Mouse (Mus musculus) stomach, embryonic 16.5 days (tissue): ENCODE measurements around the gene Heatr4. TPM values are rescaled to one million over a fixed set of nuclear protein-coding genes. Genes with fewer than 3 reads are reported as not detected.
A peak's percentile ranks its signal among the peaks of the same experiment; 100 is the strongest.
"Not testable (repeated sequence)": the region's sequence is repeated elsewhere in the genome, so short reads cannot be mapped to it uniquely, and the experiment has no call there.

Source experiments
- ATAC-seq: fragments of 200-750 bp; cut with Nextera tagmentation; 2 replicates; pipeline ENCODE4 v1.8.0; 2017; ENCODE audit warnings: moderate number of reproducible peaks, moderate TSS enrichment; ENCODE audit not compliant: insufficient read depth, low FRiP score
- H3K27ac ChIP-seq: fragments of 300-500 bp; sonication (generic); 2 replicates; pipeline ENCODE4 v1.5.1; 2014; ENCODE audit warnings: low read length
- H3K27me3 ChIP-seq: fragments of 300-500 bp; sonication (generic); 2 replicates; pipeline ENCODE4 v1.6.1; 2014; ENCODE audit warnings: low read length, control low read depth, mixed read lengths; ENCODE audit not compliant: control insufficient read depth, insufficient read depth
- H3K36me3 ChIP-seq: fragments of 300-500 bp; sonication (generic); 2 replicates; pipeline ENCODE4 v1.6.1; 2014; ENCODE audit warnings: low read length; ENCODE audit not compliant: control insufficient read depth, insufficient read depth
- H3K4me1 ChIP-seq: fragments of 300-500 bp; sonication (generic); 2 replicates; pipeline ENCODE4 v1.6.1; 2014; ENCODE audit warnings: low read length, control low read depth, mixed read lengths; ENCODE audit not compliant: control insufficient read depth, insufficient read depth
- H3K4me2 ChIP-seq: fragments of 300-500 bp; sonication (generic); 2 replicates; pipeline ENCODE4 v1.6.1; 2014; ENCODE audit warnings: low read depth, low read length, mixed read lengths
- H3K4me3 ChIP-seq: fragments of 300-500 bp; sonication (generic); replicated peaks from 2 replicates; pipeline ENCODE4 v1.5.1; 2014; ENCODE audit warnings: mild to moderate bottlenecking, low read length
- H3K9ac ChIP-seq: fragments of 300-500 bp; sonication (generic); 2 replicates; pipeline ENCODE4 v1.6.1; 2014; ENCODE audit warnings: low read length
- H3K9me3 ChIP-seq: fragments of 300-500 bp; sonication (generic); replicated peaks from 2 replicates; pipeline ENCODE4 v1.6.1; 2016; ENCODE audit warnings: low read length, control low read depth; ENCODE audit not compliant: control insufficient read depth
- WGBS: fragments of 180-500 bp; shearing (Covaris S2); extraction: QIAGEN DNeasy Blood & Tissue Kit; methylation state at CpG from one replicate; pipeline ENCODE4 v1.1.7; 2014; 5-methylcytosine and 5-hydroxymethylcytosine counted together
- polyA plus RNA-seq: library from polyadenylated mRNA; unstranded; fragments of >200 nt; fragmentation: Nextera tagmentation; extraction: Ambion mirVana; gene quantifications from 2 replicates; pipeline ENCODE4 v1.2.1, GENCODE M21; 2015

Gene Heatr4
- polyA plus RNA-seq, 1 experiment from 2014 or later = 0.05 TPM

GRCm38 (mm10) chr12:84003866-84004265, 19.2 kb upstream of the Heatr4 start:
- H3K4me2 ChIP-seq = no peak overlapping the region
- H3K9ac ChIP-seq = no peak overlapping the region
- H3K27ac ChIP-seq = no peak overlapping the region
- no peak overlapping the region for H3K4me3 ChIP-seq
- 82% methylated on average over 1 of the region's 1 CpGs for WGBS
- H3K27me3 ChIP-seq = no peaks in the 10 kb centered on the region
- ATAC-seq = no peak
- no peaks in the 10 kb centered on the region for H3K36me3 ChIP-seq
- H3K4me1 ChIP-seq = peaks cover 3% of the 10 kb centered on the region; the same call in 1 of the 2 replicates
- no peaks in the 10 kb centered on the region for H3K9me3 ChIP-seq

- Histone ChIP-seq H3K36me3 (no peaks in the 10 kb centered on the region), H3K27me3 (no peaks in the 10 kb centered on the region), H3K27ac (no peak overlapping the region), H3K9me3 (no peaks in the 10 kb centered on the region), H3K4me2 (no peak overlapping the region), H3K4me1 (peaks cover 6% of the 10 kb centered on the region), H3K9ac (no peak overlapping the region), H3K4me3 (no peak overlapping the region)
- no peak for ATAC-seq
- WGBS = 61% methylated on average over 3 of the region's 3 CpGs
These were observed 15.8 kb upstream of the Heatr4 start for GRCm38 (mm10) chr12:84000418-84000817.

DNA sequence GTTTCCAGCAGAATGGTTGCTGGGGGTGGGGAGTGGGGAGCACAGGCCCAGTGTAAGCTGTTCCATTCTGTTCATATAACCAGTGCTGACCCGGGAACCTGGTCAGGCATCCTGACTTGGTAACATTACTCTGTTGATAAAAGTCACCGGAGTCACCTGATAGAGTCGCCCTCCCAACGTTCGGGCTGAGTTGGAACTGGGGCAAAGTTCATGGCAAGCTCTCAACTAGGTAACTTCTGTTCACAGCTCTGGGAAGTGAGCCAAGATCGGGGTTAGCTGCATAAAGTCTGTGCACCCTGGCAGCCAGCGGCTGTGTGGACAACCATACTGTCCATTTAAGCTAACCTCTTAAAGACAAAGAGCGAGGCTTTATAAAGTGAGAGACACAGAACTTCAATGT, 14.6 kb upstream of the Heatr4 start:
- H3K36me3 ChIP-seq, H3K9ac ChIP-seq, H3K4me2 ChIP-seq, H3K4me3 ChIP-seq, H3K27me3 ChIP-seq, H3K4me1 ChIP-seq, H3K9me3 ChIP-seq: not testable (repeated sequence)
- ATAC-seq = peak; percentile 87
- 36% methylated on average over 8 of the region's 8 CpGs for WGBS
- peak overlapping the region; percentile 52; the same call in 1 of the 2 replicates for H3K27ac ChIP-seq

- no peak overlapping the region for H3K4me3 ChIP-seq
- no peak for ATAC-seq
- H3K9me3 ChIP-seq = no peaks in the 10 kb centered on the region
- H3K4me2 ChIP-seq = no peak overlapping the region
- H3K4me1 ChIP-seq = peaks cover 6% of the 10 kb centered on the region
- H3K9ac ChIP-seq = no peak overlapping the region
- no peaks in the 10 kb centered on the region for H3K36me3 ChIP-seq
- peak overlapping the region; percentile 27; the same call in 1 of the 2 replicates for H3K27ac ChIP-seq
- 42% methylated on average over 11 of the region's 11 CpGs for WGBS
- no peaks in the 10 kb centered on the region for H3K27me3 ChIP-seq
These were observed 13.9 kb upstream of the Heatr4 start for GRCm38 (mm10) chr12:83998341-83999107.

DNA sequence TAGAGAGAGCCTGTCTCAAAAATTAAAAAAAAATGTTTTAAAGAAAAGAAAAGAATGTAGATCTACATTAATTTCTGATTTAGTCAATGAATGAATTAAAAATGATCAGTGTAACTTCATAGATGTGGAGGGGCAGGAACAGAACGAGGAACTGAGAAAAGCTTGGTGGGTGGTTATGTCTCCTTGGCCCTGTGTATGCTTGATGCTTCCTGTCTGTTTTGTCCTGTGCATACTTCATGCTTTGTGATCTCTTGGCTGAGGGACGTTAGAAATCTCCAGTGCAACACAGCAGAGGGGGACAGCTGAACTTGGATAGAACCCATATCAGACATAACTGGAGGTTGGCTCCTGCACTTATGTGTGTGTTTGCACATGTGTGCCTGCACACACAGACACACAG, 12.6 kb upstream of the Heatr4 start:
- no peak overlapping the region for H3K4me2 ChIP-seq
- no peak overlapping the region for H3K9ac ChIP-seq
- no peaks in the 10 kb centered on the region for H3K9me3 ChIP-seq
- no peak overlapping the region for H3K27ac ChIP-seq
- no peak for ATAC-seq
- peaks cover 4% of the 10 kb centered on the region; the same call in 1 of the 2 replicates for H3K36me3 ChIP-seq
- H3K27me3 ChIP-seq = no peaks in the 10 kb centered on the region
- H3K4me1 ChIP-seq = peaks cover 6% of the 10 kb centered on the region
- no peak overlapping the region for H3K4me3 ChIP-seq
- WGBS = 47% methylated on average over 2 of the region's 2 CpGs

GRCm38 (mm10) chr12:83989378-83989777, 4.7 kb upstream of the Heatr4 start:
- H3K4me2 ChIP-seq = no peak overlapping the region
- ATAC-seq = no peak
- H3K9ac ChIP-seq = no peak overlapping the region

DNA sequence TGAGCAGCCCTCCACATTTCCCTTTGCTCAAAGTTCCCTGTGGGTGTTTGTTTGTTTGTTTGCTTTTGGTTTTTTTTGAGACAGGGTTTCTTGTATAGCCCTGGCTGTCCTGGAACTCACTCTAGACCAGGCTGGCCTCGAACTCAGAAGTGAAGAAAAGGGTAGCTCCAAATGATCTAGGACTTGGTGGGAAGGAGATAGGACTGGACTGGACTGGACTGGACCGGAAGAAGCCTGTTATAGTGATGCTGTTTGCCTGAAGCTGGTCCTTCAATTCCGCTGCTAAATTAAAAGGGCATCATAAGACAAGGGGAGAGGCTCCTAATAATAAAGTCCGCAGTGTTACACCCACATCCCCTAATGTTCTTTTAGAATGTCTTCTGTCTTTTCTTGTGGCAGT, 3.8 kb upstream of the Heatr4 start:
- H3K4me2 ChIP-seq = peak overlapping the region; percentile 52
- no peaks in the 10 kb centered on the region; the same call in 1 of the 2 replicates for H3K9me3 ChIP-seq
- H3K9ac ChIP-seq = peak overlapping the region; percentile 88
- WGBS = 60% methylated on average over 4 of the region's 4 CpGs
- no peaks in the 10 kb centered on the region for H3K27me3 ChIP-seq
- peak; percentile 8; the same call in 1 of the 2 replicates for ATAC-seq
- peak overlapping the region; percentile 97; the same call in 1 of the 2 replicates for H3K27ac ChIP-seq
- H3K4me1 ChIP-seq = peaks cover 3% of the 10 kb centered on the region; the same call in 1 of the 2 replicates
- H3K36me3 ChIP-seq = peaks cover 4% of the 10 kb centered on the region; the same call in 1 of the 2 replicates
- peak overlapping the region; percentile 69 for H3K4me3 ChIP-seq

More at GRCm38 (mm10) chr12:83989378-83989777, 4.7 kb upstream of the Heatr4 start:
- Histone ChIP-seq H3K4me1 (peaks cover 3% of the 10 kb centered on the region; the same call in 1 of the 2 replicates), H3K36me3 (peaks cover 4% of the 10 kb centered on the region; the same call in 1 of the 2 replicates), H3K4me3 (no peak overlapping the region), H3K27ac (no peak overlapping the region), H3K27me3 (no peaks in the 10 kb centered on the region), H3K9me3 (no peaks in the 10 kb centered on the region; the same call in 1 of the 2 replicates)
- 91% methylated on average over 4 of the region's 4 CpGs for WGBS

- peaks cover 3% of the 10 kb centered on the region; the same call in 1 of the 2 replicates for H3K4me1 ChIP-seq
- peak within 1 kb of the TSS; percentile 69 for H3K4me3 ChIP-seq
- H3K9ac ChIP-seq = peak within 1 kb of the TSS; percentile 88
- H3K9me3 ChIP-seq = no peaks in the 10 kb centered on the region; the same call in 1 of the 2 replicates
- peak; percentile 93 for ATAC-seq
- no peaks in the 10 kb centered on the region for H3K27me3 ChIP-seq
- H3K27ac ChIP-seq = peak within 1 kb of the TSS; percentile 97
- no peaks in the 10 kb centered on the region for H3K36me3 ChIP-seq
- H3K4me2 ChIP-seq = peak within 1 kb of the TSS; percentile 52
- under 1% methylated on average over 74 of the region's 80 CpGs for WGBS
These were observed 3.2 kb upstream of the Heatr4 start, which contains the start of gene Acot2 for GRCm38 (mm10) chr12:83987583-83988441. Acot2 (plus strand) TSS chr12:83987861.
